Mouse (Mus musculus) heart, embryonic 10.5 days (tissue): ENCODE measurements around the gene Wfdc6b. TPM values are rescaled to one million over a fixed set of nuclear protein-coding genes. Genes with fewer than 3 reads are reported as not detected.
"Not testable (repeated sequence)": the region's sequence is repeated elsewhere in the genome, so short reads cannot be mapped to it uniquely, and the experiment has no call there.

ENCODE experiments used
- DNase-seq: peaks from one replicate; pipeline ENCODE4 v3.0.0-alpha.2; 2017; ENCODE audit warnings: low spot score
- H3K27ac ChIP-seq: fragments of 300-500 bp; sonication (generic); 2 replicates; pipeline ENCODE4 v1.5.1; 2016; ENCODE audit warnings: mild to moderate bottlenecking
- H3K27me3 ChIP-seq: fragments of 300-500 bp; sonication (generic); 2 replicates; pipeline ENCODE4 v1.6.1; 2016; ENCODE audit warnings: mild to moderate bottlenecking; ENCODE audit not compliant: poor library complexity, insufficient read depth, severe bottlenecking
- H3K36me3 ChIP-seq: fragments of 300-500 bp; sonication (generic); 2 replicates; pipeline ENCODE4 v1.6.1; 2016; ENCODE audit warnings: mild to moderate bottlenecking, moderate library complexity
- H3K4me1 ChIP-seq: fragments of 300-500 bp; sonication (generic); 2 replicates; pipeline ENCODE4 v1.6.1; 2016; ENCODE audit warnings: mild to moderate bottlenecking
- H3K4me3 ChIP-seq: fragments of 300-500 bp; sonication (generic); 2 replicates; pipeline ENCODE4 v1.5.1; 2016; ENCODE audit warnings: mild to moderate bottlenecking, moderate library complexity
- H3K9me3 ChIP-seq: fragments of 300-500 bp; sonication (generic); 2 replicates; pipeline ENCODE4 v1.6.1; 2016; ENCODE audit warnings: mild to moderate bottlenecking, moderate library complexity
- WGBS: fragments of 180-500 bp; shearing (Covaris S2); methylation state at CpG from one replicate; pipeline ENCODE4 v1.1.7; 2016; 5-methylcytosine and 5-hydroxymethylcytosine counted together
- polyA plus RNA-seq: library from polyadenylated mRNA; unstranded; fragments of >200 nt; fragmentation: Nextera tagmentation; extraction: Ambion mirVana; gene quantifications from 2 replicates; pipeline ENCODE4 v1.2.1, GENCODE M21; 2016

Wfdc6b gene
- polyA plus RNA-seq = not detected in 2 replicates

- not testable (repeated sequence) for H3K9me3 ChIP-seq, H3K27me3 ChIP-seq, H3K36me3 ChIP-seq, H3K27ac ChIP-seq, H3K4me3 ChIP-seq, H3K4me1 ChIP-seq
- WGBS = 60% methylated on average over 8 of the region's 8 CpGs
- DNase-seq = peak; percentile 24
Observed at GRCm38 (mm10) chr2:164613471-164613870, at the start of gene Wfdc6b, which contains the start of gene Wfdc8. Gene Wfdc6b, plus strand, starts transcription at chr2:164613522. Gene Wfdc8, minus strand, starts transcription at chr2:164613626.

- peaks cover 41% of the 10 kb centered on the region for H3K27me3 ChIP-seq
- H3K4me3 ChIP-seq = peak overlapping the region; percentile 67; the same call in 1 of the 2 replicates
- H3K36me3 ChIP-seq = no peaks in the 10 kb centered on the region
- 76% methylated on average over 5 of the region's 5 CpGs for WGBS
- H3K4me1 ChIP-seq = peaks cover 21% of the 10 kb centered on the region
- H3K27ac ChIP-seq = no peak overlapping the region
- DNase-seq = no peak
- no peaks in the 10 kb centered on the region for H3K9me3 ChIP-seq
Observed at GRCm38 (mm10) chr2:164564346-164564745, 49.0 kb upstream of the Wfdc6b start.

- Histone ChIP-seq H3K9me3 (no peaks in the 10 kb centered on the region), H3K27ac (no peak overlapping the region), H3K27me3 (peaks cover 29% of the 10 kb centered on the region), H3K4me1 (peaks cover 21% of the 10 kb centered on the region), H3K36me3 (no peaks in the 10 kb centered on the region), H3K4me3 (no peak overlapping the region)
- no peak for DNase-seq
- WGBS = 83% methylated on average over 2 of the region's 2 CpGs
Observed at GRCm38 (mm10) chr2:164566997-164567396, 46.3 kb upstream of the Wfdc6b start.

GRCm38 (mm10) chr2:164567460-164567859 lies 45.9 kb upstream of the Wfdc6b start:
- no peak for DNase-seq
- Histone ChIP-seq H3K36me3 (no peaks in the 10 kb centered on the region), H3K9me3 (no peaks in the 10 kb centered on the region), H3K27ac (no peak overlapping the region), H3K27me3 (peaks cover 24% of the 10 kb centered on the region), H3K4me1 (peaks cover 17% of the 10 kb centered on the region), H3K4me3 (no peak overlapping the region)
- WGBS = 83% methylated on average over 5 of the region's 5 CpGs

- WGBS = 71% methylated on average over 6 of the region's 6 CpGs
- not testable (repeated sequence) for H3K36me3 ChIP-seq, H3K9me3 ChIP-seq, H3K4me3 ChIP-seq, H3K27ac ChIP-seq, DNase-seq, H3K4me1 ChIP-seq, H3K27me3 ChIP-seq
Observed at GRCm38 (mm10) chr2:164573359-164573758, 40.0 kb upstream of the Wfdc6b start, which contains the start of gene Spint3. Gene Spint3, minus strand, starts transcription at chr2:164573459.

- not testable (repeated sequence) for H3K4me3 ChIP-seq, H3K27ac ChIP-seq, H3K4me1 ChIP-seq, H3K9me3 ChIP-seq, H3K36me3 ChIP-seq, DNase-seq, H3K27me3 ChIP-seq
- WGBS = 73% methylated on average over 13 of the region's 13 CpGs
Observed at GRCm38 (mm10) chr2:164585025-164585725, 28.1 kb upstream of the Wfdc6b start, which contains the start of gene Wfdc6a. Gene Wfdc6a, minus strand, starts transcription at chr2:164585447.

GRCm38 (mm10) chr2:164592014-164592413 lies 21.3 kb upstream of the Wfdc6b start:
- 10% methylated on average over 4 of the region's 4 CpGs for WGBS

GRCm38 (mm10) chr2:164593494-164593893 lies 19.8 kb upstream of the Wfdc6b start, which contains the start of gene Eppin:
Gene Eppin, minus strand, starts transcription at chr2:164593594.
- Histone ChIP-seq H3K27me3 (no peaks in the 10 kb centered on the region), H3K9me3 (no peaks in the 10 kb centered on the region), H3K27ac (no peak within 1 kb of the TSS), H3K36me3 (no peaks in the 10 kb centered on the region), H3K4me3 (no peak within 1 kb of the TSS), H3K4me1 (no peaks in the 10 kb centered on the region)
- no peak for DNase-seq
- WGBS = 70% methylated on average over 4 of the region's 4 CpGs

More at GRCm38 (mm10) chr2:164592014-164592413, 21.3 kb upstream of the Wfdc6b start:
- Histone ChIP-seq H3K27me3 (no peaks in the 10 kb centered on the region), H3K4me3 (no peak overlapping the region), H3K27ac (no peak overlapping the region), H3K36me3 (no peaks in the 10 kb centered on the region), H3K4me1 (no peaks in the 10 kb centered on the region), H3K9me3 (no peaks in the 10 kb centered on the region)
- DNase-seq = no peak

GRCm38 (mm10) chr2:164600179-164600578 lies 13.1 kb upstream of the Wfdc6b start:
- H3K27ac ChIP-seq = no peak overlapping the region
- no peaks in the 10 kb centered on the region for H3K27me3 ChIP-seq
- 66% methylated on average over 3 of the region's 3 CpGs for WGBS
- no peak overlapping the region for H3K4me3 ChIP-seq
- no peaks in the 10 kb centered on the region for H3K9me3 ChIP-seq
- H3K36me3 ChIP-seq = no peaks in the 10 kb centered on the region
- DNase-seq = no peak
- H3K4me1 ChIP-seq = no peaks in the 10 kb centered on the region

GRCm38 (mm10) chr2:164603482-164603881 lies 9.8 kb upstream of the Wfdc6b start:
- no peak for DNase-seq
- Histone ChIP-seq H3K27ac (no peak overlapping the region), H3K4me1 (no peaks in the 10 kb centered on the region), H3K9me3 (no peaks in the 10 kb centered on the region), H3K36me3 (no peaks in the 10 kb centered on the region), H3K4me3 (no peak overlapping the region), H3K27me3 (no peaks in the 10 kb centered on the region)
- 80% methylated on average over 3 of the region's 3 CpGs for WGBS

- 84% methylated on average over 8 of the region's 8 CpGs for whole genome bisulfite sequencing
- no peak overlapping the region for H3K27ac ChIP-seq
- H3K36me3 ChIP-seq = no peaks in the 10 kb centered on the region
- no peak overlapping the region for H3K4me3 ChIP-seq
- H3K9me3 ChIP-seq = no peaks in the 10 kb centered on the region
- no peaks in the 10 kb centered on the region for H3K4me1 ChIP-seq
- DNase-seq = no peak
- no peaks in the 10 kb centered on the region for H3K27me3 ChIP-seq
Observed at GRCm38 (mm10) chr2:164604411-164604810, 8.9 kb upstream of the Wfdc6b start.

GRCm38 (mm10) chr2:164608781-164609180 lies 4.5 kb upstream of the Wfdc6b start:
- DNase-seq = no peak
- H3K27ac ChIP-seq = no peak overlapping the region
- no peaks in the 10 kb centered on the region for H3K9me3 ChIP-seq
- H3K36me3 ChIP-seq = no peaks in the 10 kb centered on the region
- H3K27me3 ChIP-seq = no peaks in the 10 kb centered on the region; the same call in 1 of the 2 replicates
- 78% methylated on average over 6 of the region's 6 CpGs for whole genome bisulfite sequencing
- H3K4me3 ChIP-seq = no peak overlapping the region
- no peaks in the 10 kb centered on the region for H3K4me1 ChIP-seq

- WGBS = 80% methylated on average over 3 of the region's 3 CpGs
- Histone ChIP-seq H3K4me1 (no peaks in the 10 kb centered on the region), H3K27ac (no peak overlapping the region), H3K36me3 (no peaks in the 10 kb centered on the region), H3K9me3 (no peaks in the 10 kb centered on the region), H3K27me3 (no peaks in the 10 kb centered on the region; the same call in 1 of the 2 replicates), H3K4me3 (no peak overlapping the region)
- peak; percentile 68 for DNase-seq
Observed at GRCm38 (mm10) chr2:164615386-164615785, 2.1 kb downstream of the Wfdc6b start.
